Mouse (Mus musculus) myocyte (in vitro differentiated cells): ENCODE data around the gene Gm11213. TPM values are rescaled to one million over a fixed set of nuclear protein-coding genes. Genes with fewer than 3 reads are reported as not detected.

Experiments
- H3K27me3 ChIP-seq: one replicate; pipeline ENCODE4 v1.6.1; 2011; ENCODE audit not compliant: control insufficient read depth, insufficient read depth, insufficient read length
- H3K36me3 ChIP-seq: one replicate; pipeline ENCODE4 v1.6.1; 2011; ENCODE audit not compliant: control insufficient read depth, insufficient read depth
- H3K4me2 ChIP-seq: one replicate; pipeline ENCODE4 v1.6.1; 2011; ENCODE audit warnings: low read depth, control low read depth
- H3K4me3 ChIP-seq: one replicate; pipeline ENCODE4 v1.5.1; 2011; ENCODE audit warnings: mild to moderate bottlenecking, control low read depth, moderate library complexity
- H3K79me2 ChIP-seq: one replicate; pipeline ENCODE4 v1.6.1; 2011; ENCODE audit not compliant: control insufficient read depth, insufficient read depth
- H3ac ChIP-seq: one replicate; pipeline ENCODE4 v1.6.1; 2011; ENCODE audit not compliant: control insufficient read depth, insufficient read length
- CEBPB ChIP-seq: IDR thresholded peaks from 2 replicates; pipeline ENCODE4 v1.6.1; 2011; ENCODE audit warnings: mild to moderate bottlenecking, moderate library complexity; ENCODE audit not compliant: poor library complexity, insufficient read depth, severe bottlenecking
- E2F4 ChIP-seq: IDR thresholded peaks from one replicate; pipeline ENCODE4 v1.6.1; 2011; ENCODE audit warnings: mild to moderate bottlenecking, control low read depth, moderate library complexity; ENCODE audit not compliant: insufficient read depth
- MAX ChIP-seq: IDR thresholded peaks from one replicate; pipeline ENCODE4 v1.6.1; 2011; ENCODE audit warnings: low read depth, mild to moderate bottlenecking, control low read depth
- MYOD1 ChIP-seq, 3 experiments: IDR thresholded peaks; one replicate each; pipeline ENCODE4 v1.6.1; 2011; ENCODE audit warnings: control low read depth in 2 of 3, low read depth in 2 of 3, mild to moderate bottlenecking in 2 of 3, moderate library complexity in 1 of 3; ENCODE audit not compliant: insufficient read length in 2 of 3, control insufficient read depth in 1 of 3
- MYOG ChIP-seq, 3 experiments: IDR thresholded peaks; one replicate each; pipeline ENCODE4 v1.6.1; 2011; ENCODE audit warnings: control low read depth in 2 of 3, low read depth in 2 of 3, mild to moderate bottlenecking in 2 of 3; ENCODE audit not compliant: insufficient read length in 2 of 3, control insufficient read depth in 1 of 3, insufficient read depth in 1 of 3
- POLR2A ChIP-seq: IDR thresholded peaks from one replicate; pipeline ENCODE4 v1.6.1; 2011; ENCODE audit warnings: low read depth, mild to moderate bottlenecking, control low read depth, moderate library complexity; ENCODE audit not compliant: insufficient read length
- POLR2AphosphoS2 ChIP-seq: IDR thresholded peaks from one replicate; pipeline ENCODE4 v1.6.1; 2011; ENCODE audit warnings: low read depth, control low read depth; ENCODE audit not compliant: insufficient read length
- REST ChIP-seq: IDR thresholded peaks from one replicate; pipeline ENCODE4 v1.6.1; 2011; ENCODE audit warnings: mild to moderate bottlenecking, control low read depth, moderate library complexity; ENCODE audit not compliant: insufficient read depth, insufficient read length
- SRF ChIP-seq: IDR thresholded peaks from one replicate; pipeline ENCODE4 v1.6.1; 2011; ENCODE audit warnings: low read depth; ENCODE audit not compliant: control insufficient read depth, insufficient read length
- TCF12 ChIP-seq: IDR thresholded peaks from one replicate; pipeline ENCODE4 v1.6.1; 2011; ENCODE audit warnings: mild to moderate bottlenecking, control low read depth; ENCODE audit not compliant: poor library complexity, insufficient read depth, severe bottlenecking
- TCF3 ChIP-seq: IDR thresholded peaks from one replicate; pipeline ENCODE4 v1.6.1; 2011; ENCODE audit warnings: low read depth, control low read depth; ENCODE audit not compliant: insufficient read length
- USF1 ChIP-seq: IDR thresholded peaks from one replicate; pipeline ENCODE4 v1.6.1; 2011; ENCODE audit warnings: low read depth, mild to moderate bottlenecking, control low read depth, moderate library complexity
- polyA plus RNA-seq: library from polyadenylated mRNA; unstranded; fragments of >200 nt; fragmentation: generic; extraction: Trizol; gene quantifications from one replicate; pipeline ENCODE4 v1.2.1, GENCODE M21; 2012; ENCODE audit warnings: missing spikeins

Gene Gm11213
- polyA plus RNA-seq, 1 experiment = not detected

DNA sequence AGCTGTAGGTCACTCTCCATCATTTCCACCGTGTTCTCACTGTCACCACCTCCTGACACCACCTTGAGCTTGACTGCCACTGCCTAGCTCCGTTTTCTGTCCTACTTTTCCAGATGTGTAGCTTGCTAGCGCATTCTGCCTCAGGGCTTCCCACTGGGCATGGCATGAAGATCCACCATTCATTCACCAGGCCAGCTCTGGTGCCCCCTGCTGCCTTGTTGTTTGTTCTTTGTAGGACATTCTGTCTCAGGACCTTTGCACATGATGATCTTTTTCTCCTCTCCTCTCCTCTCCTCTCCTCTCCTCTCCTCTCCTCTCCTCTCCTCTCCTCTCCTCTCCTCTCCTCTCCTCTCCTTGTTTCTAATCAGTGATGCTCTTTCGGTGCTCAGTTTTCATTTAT, 42.3 kb downstream of the Gm11213 start:
- Histone ChIP-seq H3K4me3 (no peak overlapping the region), H3ac (no peak overlapping the region)
- TF ChIP-seq TCF3 = no peak
- TF ChIP-seq E2F4 = no peak
- TF ChIP-seq MYOD1 (IDR thresholded peaks at IDR 0.05; ENCODE audit: control insufficient read depth in 1 of 3, insufficient read length in 2 of 3, low read depth in 2 of 3) = no peak
- TF ChIP-seq SRF = no peak
- TF ChIP-seq TCF12 = no peak
- TF ChIP-seq POLR2AphosphoS2 = no peak
- no peak for TF ChIP-seq CEBPB
- TF ChIP-seq USF1 = no peak
- no peak for TF ChIP-seq REST
- TF ChIP-seq POLR2A = no peak
- TF ChIP-seq MYOG (IDR thresholded peaks at IDR 0.05; ENCODE audit: control insufficient read depth in 1 of 3, insufficient read depth in 1 of 3, insufficient read length in 2 of 3, low read depth in 2 of 3) = no peak
- TF ChIP-seq MAX = no peak

DNA sequence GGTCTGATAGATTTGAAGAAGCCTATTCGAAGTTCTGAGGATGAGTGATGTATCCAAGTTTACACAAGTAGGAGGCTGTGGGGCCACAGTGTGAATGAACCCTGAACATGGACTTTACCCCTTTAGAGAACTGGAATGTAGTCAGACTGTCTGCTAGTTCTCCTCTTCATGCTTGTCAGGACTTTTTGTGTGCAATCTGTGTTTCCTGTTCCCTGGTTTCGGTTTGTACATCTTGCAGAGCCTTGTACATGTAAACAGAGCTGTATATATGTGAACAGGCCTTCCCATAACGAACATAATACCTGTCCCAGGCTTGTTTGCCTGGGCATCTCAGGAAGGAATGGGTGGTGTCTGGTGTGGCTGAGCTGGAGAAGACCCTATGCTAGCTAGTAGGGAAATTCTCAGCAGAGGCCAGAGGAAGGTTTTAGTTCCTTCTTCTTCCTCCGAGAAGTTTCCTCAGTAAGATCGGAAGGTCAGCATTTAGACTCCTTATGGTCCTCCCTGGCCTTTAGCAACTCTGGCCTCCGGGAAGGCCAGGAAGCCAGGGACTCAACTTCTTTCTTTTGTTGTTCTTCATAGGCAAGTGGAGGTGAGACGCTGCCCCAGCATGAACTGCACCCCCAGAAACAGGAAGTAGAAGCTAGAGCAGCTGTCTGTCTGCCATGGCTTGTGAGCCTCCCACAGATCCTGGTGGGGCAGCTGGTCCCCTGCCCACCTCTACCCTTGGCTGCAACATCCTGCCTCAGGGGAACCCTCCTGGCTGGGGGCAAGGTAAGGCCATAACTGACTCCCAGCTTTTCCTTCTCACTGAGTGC, 43.0 kb downstream of the Gm11213 start:
- Histone ChIP-seq H3ac (no peak overlapping the region), H3K4me3 (no peak overlapping the region), H3K27me3 (no peaks in the 10 kb centered on the region), H3K36me3 (peaks cover 29% of the 10 kb centered on the region), H3K79me2 (peaks cover 25% of the 10 kb centered on the region), H3K4me2 (peak overlapping the region; percentile 98)
- TF ChIP-seq E2F4 (no peak), MYOD1 (IDR thresholded peaks at IDR 0.05; ENCODE audit: control insufficient read depth in 1 of 3, insufficient read length in 2 of 3, low read depth in 2 of 3) (peak in 2 of 3 experiments; percentile 35 to 68), MYOG (IDR thresholded peaks at IDR 0.05; ENCODE audit: control insufficient read depth in 1 of 3, insufficient read depth in 1 of 3, insufficient read length in 2 of 3, low read depth in 2 of 3) (peak in 1 of 3 experiments; percentile 3), TCF3 (no peak)

More for the DNA sequence above, 42.3 kb downstream of the Gm11213 start:
- Histone ChIP-seq H3K27me3 (no peaks in the 10 kb centered on the region), H3K4me2 (no peak overlapping the region), H3K79me2 (peaks cover 25% of the 10 kb centered on the region), H3K36me3 (peaks cover 31% of the 10 kb centered on the region)

DNA sequence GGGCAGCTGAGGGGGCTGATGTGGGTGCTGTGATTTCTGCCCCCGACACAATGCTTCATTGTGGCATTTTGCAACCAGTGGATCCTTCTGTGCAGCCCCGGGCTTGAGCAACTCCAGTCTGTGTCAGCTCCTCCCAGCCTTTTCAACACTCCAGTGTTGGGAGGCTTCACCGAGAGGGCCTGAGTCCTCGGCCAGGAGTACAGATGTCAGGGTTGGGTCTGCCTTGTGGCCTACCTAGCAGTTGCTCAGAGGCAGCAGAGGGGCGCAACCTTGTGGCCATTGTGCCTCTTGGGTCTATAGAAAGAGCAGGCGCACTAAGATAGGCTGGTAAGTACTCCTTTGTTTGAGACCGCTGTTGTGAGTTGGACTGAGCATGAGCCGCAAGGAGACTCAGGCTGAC, 45.0 kb downstream of the Gm11213 start:
- TF ChIP-seq POLR2AphosphoS2 = peak; percentile 53
- TF ChIP-seq POLR2A = peak; percentile 47
- 0 out of 2 replicates have a peak, but pooled peaks have one; percentile 21 for TF ChIP-seq CEBPB
- TF ChIP-seq MYOD1 (IDR thresholded peaks at IDR 0.05; ENCODE audit: control insufficient read depth in 1 of 3, insufficient read length in 2 of 3, low read depth in 2 of 3) = no peak
- TF ChIP-seq MYOG (IDR thresholded peaks at IDR 0.05; ENCODE audit: control insufficient read depth in 1 of 3, insufficient read depth in 1 of 3, insufficient read length in 2 of 3, low read depth in 2 of 3) = peak in 2 of 3 experiments; percentile 5 to 61
- peak overlapping the region; percentile 98 for H3K4me2 ChIP-seq
- peaks cover 23% of the 10 kb centered on the region for H3K36me3 ChIP-seq
- H3K79me2 ChIP-seq = peaks cover 25% of the 10 kb centered on the region
- H3K27me3 ChIP-seq = no peaks in the 10 kb centered on the region
- H3K4me3 ChIP-seq = peak overlapping the region; percentile 42
- H3ac ChIP-seq = peak overlapping the region; percentile 44

DNA sequence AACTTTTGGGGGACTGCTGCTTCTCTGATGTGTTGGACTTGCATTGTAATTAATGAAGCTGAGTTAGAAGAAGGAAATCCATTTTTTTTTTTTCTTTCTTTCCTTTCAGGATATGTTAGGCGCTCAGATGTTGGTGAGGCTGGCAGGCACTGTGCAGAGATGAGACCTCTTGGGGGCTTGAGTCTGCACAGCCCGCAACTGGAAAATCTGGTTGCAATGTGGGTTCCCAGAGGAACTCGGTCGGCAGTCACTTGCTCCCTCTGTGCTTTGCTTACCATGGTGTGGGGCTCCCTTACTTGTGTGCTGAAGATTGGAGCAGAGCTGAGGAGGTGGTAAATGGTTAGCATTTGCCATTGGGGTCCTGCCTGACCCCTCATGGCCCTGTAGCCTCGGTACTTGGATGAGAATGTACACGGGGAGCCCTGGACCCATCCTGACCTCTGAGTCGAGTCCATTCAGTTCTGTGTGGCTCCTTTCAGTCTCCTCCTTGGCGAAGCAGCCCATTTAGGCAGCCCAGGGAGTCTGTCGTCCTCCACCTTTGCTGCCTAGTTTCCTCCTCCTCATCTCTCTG, 45.8 kb downstream of the Gm11213 start:
- Histone ChIP-seq H3K4me2 (peak overlapping the region; percentile 98), H3K27me3 (no peaks in the 10 kb centered on the region), H3K4me3 (peak overlapping the region; percentile 42), H3K79me2 (peaks cover 23% of the 10 kb centered on the region), H3K36me3 (peaks cover 27% of the 10 kb centered on the region), H3ac (peak overlapping the region; percentile 44)
- TF ChIP-seq CEBPB (no peak), MYOG (IDR thresholded peaks at IDR 0.05; ENCODE audit: control insufficient read depth in 1 of 3, insufficient read depth in 1 of 3, insufficient read length in 2 of 3, low read depth in 2 of 3) (no peak), POLR2A (peak; percentile 3)

DNA sequence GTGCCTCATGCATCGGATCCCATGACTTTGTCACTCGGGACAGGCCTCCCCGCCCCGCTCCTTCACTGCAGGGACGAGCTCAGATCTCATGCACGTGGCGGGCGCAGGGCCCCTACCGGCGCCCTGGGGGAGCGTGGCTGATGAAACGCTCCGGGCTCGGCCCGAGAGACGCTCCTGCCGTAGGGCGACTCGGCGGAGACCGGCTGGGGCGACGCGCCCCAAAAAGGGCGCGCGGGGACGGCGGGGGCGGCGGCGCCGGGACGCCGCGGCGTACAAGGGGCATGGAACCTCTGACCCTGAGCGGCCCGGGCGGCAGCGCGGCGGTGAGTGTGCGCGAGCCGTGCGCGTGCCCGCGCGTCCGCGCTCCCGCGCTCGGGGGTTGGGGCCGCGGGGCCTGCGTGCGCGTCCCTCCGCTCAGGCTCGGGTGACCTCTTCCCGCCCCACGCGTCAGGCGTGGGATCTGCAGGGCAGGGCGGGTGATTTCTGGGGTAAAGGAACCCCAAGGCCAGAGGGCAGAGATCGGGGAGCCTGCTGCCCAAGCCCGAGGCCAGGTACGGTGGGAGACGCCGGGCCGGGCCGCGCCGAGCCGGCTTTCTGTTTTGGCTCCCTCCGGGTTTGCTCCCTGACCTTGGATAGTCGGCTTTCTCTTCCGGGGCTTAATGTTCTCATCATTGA, 46.5 kb downstream of the Gm11213 start, which contains the start of gene Tmem268:
Tmem268 (plus strand) TSS at position 375 of the 675 bp plus-strand sequence.
- TF ChIP-seq REST (no peak), POLR2AphosphoS2 (peak; percentile 72), POLR2A (peak; percentile 87), MAX (peak; percentile 51)
- H3K4me2 ChIP-seq = peak within 1 kb of the TSS; percentile 98
- no peaks in the 10 kb centered on the region for H3K27me3 ChIP-seq

More for the DNA sequence above, 46.5 kb downstream of the Gm11213 start, which contains the start of gene Tmem268:
- H3K79me2 ChIP-seq = peaks cover 22% of the 10 kb centered on the region
- peak within 1 kb of the TSS; percentile 42 for H3K4me3 ChIP-seq
- peak within 1 kb of the TSS; percentile 44 for H3ac ChIP-seq
- H3K36me3 ChIP-seq = peaks cover 28% of the 10 kb centered on the region
